Mouse (Mus musculus): Measurements from ENCODE around the gene Sec24a.
"Not testable (repeated sequence)": the region's sequence is repeated elsewhere in the genome, so short reads cannot be mapped to it uniquely, and the experiment has no call there.

Sec24a gene

GRCm38 (mm10) chr11:51763213-51763907 is at the start of gene Sec24a, which contains the start of gene Sar1b:
Gene Sec24a (minus strand): TSS chr11:51763634.
Gene Sar1b (plus strand): TSS chr11:51763687.
- DNase-seq (ENCODE audit: low spot score in 2 of 2): peak; percentile 73 to 77

GRCm38 (mm10) chr11:51812022-51812546 is 48.6 kb upstream of the Sec24a start:
- no peak for DNase-seq (ENCODE audit: low spot score in 2 of 2)

GRCm38 (mm10) chr11:51811230-51811629 is 47.8 kb upstream of the Sec24a start:
- DNase-seq (ENCODE audit: low spot score in 2 of 2): no peak

GRCm38 (mm10) chr11:51809632-51810224 is 46.3 kb upstream of the Sec24a start:
- peak in 1 of 2 experiments; percentile 35 for DNase-seq (ENCODE audit: low spot score in 2 of 2)

GRCm38 (mm10) chr11:51807108-51807879 is 43.9 kb upstream of the Sec24a start:
- DNase-seq (ENCODE audit: low spot score in 2 of 2): no peak

- peak; percentile 85 to 87 for DNase-seq (ENCODE audit: low spot score in 2 of 2)
These were observed 42.0 kb upstream of the Sec24a start for GRCm38 (mm10) chr11:51805221-51805981.

GRCm38 (mm10) chr11:51800634-51801325 is 37.3 kb upstream of the Sec24a start:
- DNase-seq (ENCODE audit: low spot score in 2 of 2): no peak

- no peak for DNase-seq (ENCODE audit: low spot score in 2 of 2)
These were observed 32.8 kb upstream of the Sec24a start for GRCm38 (mm10) chr11:51796272-51796671.

GRCm38 (mm10) chr11:51790662-51791061 is 27.2 kb upstream of the Sec24a start:
- no peak for DNase-seq (ENCODE audit: low spot score in 2 of 2)

- not testable (repeated sequence) for DNase-seq (ENCODE audit: low spot score in 2 of 2)
These were observed 26.3 kb upstream of the Sec24a start for GRCm38 (mm10) chr11:51789735-51790134.

- DNase-seq (ENCODE audit: low spot score in 2 of 2): peak in 1 of 2 experiments; percentile 21
These were observed 22.5 kb upstream of the Sec24a start for GRCm38 (mm10) chr11:51785926-51786325.

GRCm38 (mm10) chr11:51782721-51783120 is 19.3 kb upstream of the Sec24a start:
- DNase-seq (ENCODE audit: low spot score in 2 of 2): no peak

- DNase-seq (ENCODE audit: low spot score in 2 of 2): no peak
These were observed 17.4 kb upstream of the Sec24a start for GRCm38 (mm10) chr11:51780773-51781267.

- DNase-seq (ENCODE audit: low spot score in 2 of 2): no peak
These were observed 14.0 kb upstream of the Sec24a start for GRCm38 (mm10) chr11:51777478-51777877.

- no peak for DNase-seq (ENCODE audit: low spot score in 2 of 2)
These were observed 12.1 kb upstream of the Sec24a start for GRCm38 (mm10) chr11:51775507-51775906.

GRCm38 (mm10) chr11:51768296-51768695 is 4.9 kb upstream of the Sec24a start:
- DNase-seq (ENCODE audit: low spot score in 2 of 2): no peak

GRCm38 (mm10) chr11:51767579-51768220 is 4.3 kb upstream of the Sec24a start:
- no peak for DNase-seq (ENCODE audit: low spot score in 2 of 2)

GRCm38 (mm10) chr11:51764816-51765215 is 1.4 kb upstream of the Sec24a start:
- no peak for DNase-seq (ENCODE audit: low spot score in 2 of 2)

GRCm38 (mm10) chr11:51763955-51764354 is 521 bp upstream of the Sec24a start:
- DNase-seq (ENCODE audit: low spot score in 2 of 2): no peak

- no peak for DNase-seq (ENCODE audit: low spot score in 2 of 2)
These were observed 2.2 kb downstream of the Sec24a start for GRCm38 (mm10) chr11:51761241-51761640.

Data from spleen, postnatal 36 days (tissue).